Mouse (Mus musculus) macrophage (primary cell): ENCODE results near the gene Zfp26. TPM values are rescaled to one million over a fixed set of nuclear protein-coding genes. Genes with fewer than 3 reads are reported as not detected.

Experiments used
- H3K27ac ChIP-seq: fragments of 350-480 bp; formaldehyde crosslinking; 2 replicates; pipeline ENCODE4 v1.9.0; 2021
- H3K36me3 ChIP-seq: fragments of 350-480 bp; formaldehyde crosslinking; 2 replicates; pipeline ENCODE4 v1.9.0; 2021; ENCODE audit errors: inconsistent target
- H3K4me3 ChIP-seq: fragments of 350-480 bp; formaldehyde crosslinking; 2 replicates; pipeline ENCODE4 v1.9.0; 2021; ENCODE audit errors: inconsistent target
- H3K79me2 ChIP-seq: fragments of 350-480 bp; formaldehyde crosslinking; 2 replicates; pipeline ENCODE4 v1.9.0; 2021; ENCODE audit errors: inconsistent target
- WGBS: methylation state at CpG from one replicate; pipeline ENCODE4 v1.1.7; 2026; ENCODE audit warnings: inconsistent platforms; ENCODE audit not compliant: missing documents; 5-methylcytosine and 5-hydroxymethylcytosine counted together
- polyA plus RNA-seq: library from polyadenylated mRNA; stranded (reverse); fragments of 250-400 nt; gene quantifications from 3 replicates; pipeline ENCODE4 v1.2.4, GENCODE M21; 2018; ENCODE audit warnings: inconsistent platforms

Gene Zfp26
- polyA plus RNA-seq, 1 experiment from 2014 or later, result 3.2 TPM

DNA sequence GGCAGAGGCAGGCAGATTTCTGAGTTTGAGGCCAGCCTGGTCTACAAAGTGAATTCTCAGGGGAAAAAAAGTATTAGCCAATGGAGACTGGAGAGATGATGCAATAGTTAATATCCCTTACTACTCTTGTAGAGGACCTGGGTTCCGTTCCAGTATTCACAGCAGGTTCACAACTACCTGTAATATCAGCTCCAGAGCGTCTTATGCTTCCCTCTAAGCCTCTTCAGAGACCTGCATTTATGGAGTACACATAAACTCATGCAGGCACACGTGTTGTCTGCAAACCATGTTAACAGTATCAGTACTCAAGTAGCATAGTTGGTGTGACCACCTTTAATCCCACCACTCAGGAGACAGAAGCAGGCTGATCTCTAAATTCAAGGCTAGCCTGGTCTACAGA, 30.0 kb downstream of the Zfp26 start:
- Histone ChIP-seq H3K36me3 (no peaks in the 10 kb centered on the region), H3K27ac (no peak overlapping the region)
- WGBS, result 93% methylated on average over 3 of the region's 3 CpGs

GRCm38 (mm10) chr9:20411460-20411859, 48.5 kb downstream of the Zfp26 start:
- no peaks in the 10 kb centered on the region for H3K79me2 ChIP-seq
- no peaks in the 10 kb centered on the region for H3K36me3 ChIP-seq
- no peak overlapping the region for H3K27ac ChIP-seq
- WGBS, result no CpG with 5 or more reads among the region's 1 CpGs
- H3K4me3 ChIP-seq, result no peak overlapping the region

More for the DNA sequence above, 30.0 kb downstream of the Zfp26 start:
- Histone ChIP-seq H3K79me2 (no peaks in the 10 kb centered on the region), H3K4me3 (no peak overlapping the region)

GRCm38 (mm10) chr9:20409319-20409718, 50.6 kb downstream of the Zfp26 start:
- no peak overlapping the region for H3K4me3 ChIP-seq
- no peak overlapping the region for H3K27ac ChIP-seq
- H3K79me2 ChIP-seq, result no peaks in the 10 kb centered on the region
- 82% methylated on average over 2 of the region's 2 CpGs for WGBS
- H3K36me3 ChIP-seq, result no peaks in the 10 kb centered on the region

GRCm38 (mm10) chr9:20385343-20385703, 74.6 kb downstream of the Zfp26 start:
- H3K27ac ChIP-seq, result peak overlapping the region; percentile 25; the same call in 1 of the 2 replicates
- H3K4me3 ChIP-seq, result peak overlapping the region; percentile 69
- 18% methylated on average over 16 of the region's 16 CpGs for WGBS
- peaks cover 43% of the 10 kb centered on the region for H3K79me2 ChIP-seq
- H3K36me3 ChIP-seq, result no peaks in the 10 kb centered on the region

- Histone ChIP-seq H3K27ac (peak within 1 kb of the TSS; percentile 25; the same call in 1 of the 2 replicates), H3K4me3 (peak within 1 kb of the TSS; percentile 69), H3K79me2 (peaks cover 48% of the 10 kb centered on the region), H3K36me3 (no peaks in the 10 kb centered on the region)
- 13% methylated on average over 40 of the region's 40 CpGs for WGBS
Measured at GRCm38 (mm10) chr9:20384532-20385342, 75.2 kb downstream of the Zfp26 start, which contains the start of gene Zfp560. Gene Zfp560, minus strand, starts transcription at chr9:20385177.

GRCm38 (mm10) chr9:20383659-20384058, 76.3 kb downstream of the Zfp26 start:
- H3K4me3 ChIP-seq, result no peak overlapping the region
- 94% methylated on average over 7 of the region's 7 CpGs for WGBS
- H3K36me3 ChIP-seq, result no peaks in the 10 kb centered on the region
- H3K27ac ChIP-seq, result no peak overlapping the region
- H3K79me2 ChIP-seq, result peaks cover 52% of the 10 kb centered on the region

Other genes starting within 250 kb of the Zfp26 start
- not detected in 3 replicates for gene Olfr871, start 248.0 kb downstream of the Zfp26 start, polyA plus RNA-seq
- gene Olfr872, start 223.0 kb downstream of the Zfp26 start, polyA plus RNA-seq, result not detected in 3 replicates
- gene Olfr39, start 177.8 kb downstream of the Zfp26 start, polyA plus RNA-seq, result not detected in 3 replicates
- gene Olfr873, start 161.6 kb downstream of the Zfp26 start, polyA plus RNA-seq, result not detected in 3 replicates
- not detected in 3 replicates for gene Olfr18, start 124.1 kb downstream of the Zfp26 start, polyA plus RNA-seq
- gene Zfp560, start 75.0 kb downstream of the Zfp26 start, polyA plus RNA-seq, result 3.2 to 8.7 TPM (median 8.1 TPM) in 3 replicates
- 10.1 to 11.6 TPM (median 11.1 TPM) in 3 replicates for gene Zfp426, start 32.6 kb upstream of the Zfp26 start, polyA plus RNA-seq
- 5.2 to 8.3 TPM (median 6.5 TPM) in 3 replicates for gene Zfp266, start 61.3 kb upstream of the Zfp26 start, polyA plus RNA-seq
- gene Zfp846, start 121.1 kb upstream of the Zfp26 start, polyA plus RNA-seq, result 3.0 to 7.6 TPM (median 3.6 TPM) in 3 replicates
- gene Ubl5, start 182.7 kb upstream of the Zfp26 start, polyA plus RNA-seq, result 476 to 572 TPM (median 533 TPM) in 3 replicates
- 3.5 to 12.0 TPM (median 6.0 TPM) in 3 replicates for gene Fbxl12, start 184.6 kb upstream of the Zfp26 start, polyA plus RNA-seq
- 5.8 to 16.7 TPM (median 8.8 TPM) in 3 replicates for gene Pin1, start 191.9 kb upstream of the Zfp26 start, polyA plus RNA-seq